Comparison of ENCODE assay signal across 19 mouse cellular contexts in genomic region chr4:45393658-45394057, GRCm38 (mm10).
"Had no signal": no experiment of that assay in that cellular context is flagged by ENCODE, and none has a peak within 500 bp of the region (broad histone marks: within the 10 kb centered on the region; RNA-seq: fewer than 3 reads in every experiment).

No protein-coding gene starts in this region.

- ATAC-seq: inflammation-experienced regulatory T-cells, adult 6 months; midbrain, embryonic 15.5 days had no signal

- H3K27me3 ChIP-seq: kidney, embryonic 15.5 days; limb, embryonic 12.5 days; limb, embryonic 15.5 days; liver, embryonic 13.5 days; midbrain, embryonic 12.5 days; midbrain, embryonic 15.5 days; neural tube, embryonic 13.5 days had no signal

- H3K4me1 ChIP-seq: kidney, embryonic 15.5 days; limb, embryonic 12.5 days; limb, embryonic 15.5 days; midbrain, embryonic 12.5 days; midbrain, embryonic 15.5 days had no signal

- H3K4me2 ChIP-seq: kidney, embryonic 15.5 days; limb, embryonic 12.5 days; limb, embryonic 15.5 days; liver, embryonic 13.5 days; lung, embryonic 14.5 days; midbrain, embryonic 12.5 days; midbrain, embryonic 15.5 days; neural tube, embryonic 13.5 days had no signal

- H3K4me3 ChIP-seq: kidney, embryonic 15.5 days; limb, embryonic 12.5 days; limb, embryonic 15.5 days; liver, embryonic 13.5 days; midbrain, embryonic 12.5 days; midbrain, embryonic 15.5 days; myocyte; neural tube, embryonic 13.5 days had no signal

- H3K9me3 ChIP-seq: kidney, embryonic 15.5 days; limb, embryonic 12.5 days; limb, embryonic 15.5 days; liver, embryonic 13.5 days; midbrain, embryonic 12.5 days; midbrain, embryonic 15.5 days; neural tube, embryonic 13.5 days had no signal

- DNase-seq: kidney, adult 11 months; kidney, adult 8-10 months; kidney, postnatal 14 days; kidney, postnatal 4 days; left cerebral cortex, postnatal 4 days; liver, embryonic 13.5 days; lung, embryonic 14.5 days; lung, postnatal 10 days; lung, postnatal 36 days; retina, postnatal 1 day; thymus, postnatal 25 days had no signal

- H3K27ac ChIP-seq: kidney, embryonic 15.5 days; limb, embryonic 12.5 days; limb, embryonic 15.5 days; liver, embryonic 13.5 days; midbrain, embryonic 12.5 days; midbrain, embryonic 15.5 days; neural tube, embryonic 13.5 days had no signal

- H3K9ac ChIP-seq: kidney, embryonic 15.5 days; limb, embryonic 12.5 days; limb, embryonic 15.5 days; liver, embryonic 13.5 days; lung, embryonic 14.5 days; midbrain, embryonic 12.5 days; midbrain, embryonic 15.5 days; neural tube, embryonic 13.5 days had no signal
